Mouse (Mus musculus): ENCODE measurements at regions not wholly inside any gene's neighbourhood (a gene's known extent, or its start where the extent isn't known, plus 50 kb on each side); places are given as distances from the start of the nearest gene placed in this dataset.

- Histone ChIP-seq H3K9ac (peak overlapping the region; percentile 42), H3K4me3 (ENCODE audit: low read depth, low read length) (peak overlapping the region; percentile 44), H3K27ac (ENCODE audit: low read depth) (no peak overlapping the region), H3K4me2 (peak overlapping the region; percentile 84), H3K27me3 (ENCODE audit: insufficient read depth, low read length) (peaks cover 7% of the 10 kb centered on the region; the same call in 1 of the 2 replicates), H3K9me3 (ENCODE audit: low read depth, low read length) (no peaks in the 10 kb centered on the region), H3K4me1 (ENCODE audit: insufficient read depth) (no peaks in the 10 kb centered on the region), H3K36me3 (ENCODE audit: insufficient read depth) (no peaks in the 10 kb centered on the region)
- peak; percentile 80 for ATAC-seq (ENCODE audit: insufficient read depth)
- TF ChIP-seq CTCF (IDR thresholded peaks at IDR 0.05; ENCODE audit: low read depth): peak; percentile 24
- WGBS: 5% methylated on average over 23 of the region's 23 CpGs
- peak; percentile 68 for DNase-seq
These were observed 419.7 kb downstream of the Nova1 start for GRCm38 (mm10) chr12:46398875-46399652.

DNA sequence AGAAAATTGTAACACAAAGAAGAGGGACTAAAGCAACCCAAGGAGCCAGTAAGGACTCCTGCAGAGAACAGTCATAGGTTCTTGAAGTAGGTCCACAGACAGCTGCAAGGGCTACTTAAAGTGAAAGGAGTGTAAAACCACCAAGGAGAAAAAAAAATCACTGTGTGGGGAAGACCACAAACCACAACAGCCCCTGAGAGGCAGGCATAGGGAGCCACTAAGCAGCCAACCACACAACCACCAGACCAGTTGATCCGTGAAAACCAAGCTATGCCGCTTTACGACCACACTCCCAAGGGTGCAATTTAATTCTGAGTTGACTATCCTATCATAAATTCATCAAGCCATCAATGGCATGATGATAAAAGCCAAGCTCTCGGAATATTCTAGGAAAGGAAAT is 423.5 kb downstream of the Nova1 start:
- Histone ChIP-seq H3K4me2 (no peak overlapping the region), H3K4me3 (ENCODE audit: low read depth, low read length) (no peak overlapping the region), H3K9me3 (ENCODE audit: low read depth, low read length) (no peaks in the 10 kb centered on the region), H3K9ac (no peak overlapping the region), H3K27ac (ENCODE audit: low read depth) (no peak overlapping the region), H3K4me1 (ENCODE audit: insufficient read depth) (no peaks in the 10 kb centered on the region), H3K36me3 (ENCODE audit: insufficient read depth) (no peaks in the 10 kb centered on the region), H3K27me3 (ENCODE audit: insufficient read depth, low read length) (peaks cover 7% of the 10 kb centered on the region; the same call in 1 of the 2 replicates)
- WGBS: 76% methylated on average over 4 of the region's 4 CpGs
- ATAC-seq (ENCODE audit: insufficient read depth) (no peak), DNase-seq (no peak)
- TF ChIP-seq CTCF (IDR thresholded peaks at IDR 0.05; ENCODE audit: low read depth): no peak

GRCm38 (mm10) chr12:46393769-46394168 is 425.0 kb downstream of the Nova1 start:
- DNase-seq (no peak), ATAC-seq (ENCODE audit: insufficient read depth) (no peak)
- Histone ChIP-seq H3K36me3 (ENCODE audit: insufficient read depth) (no peaks in the 10 kb centered on the region), H3K27me3 (ENCODE audit: insufficient read depth, low read length) (peaks cover 6% of the 10 kb centered on the region; the same call in 1 of the 2 replicates), H3K9me3 (ENCODE audit: low read depth, low read length) (no peaks in the 10 kb centered on the region), H3K4me1 (ENCODE audit: insufficient read depth) (no peaks in the 10 kb centered on the region), H3K9ac (no peak overlapping the region), H3K27ac (ENCODE audit: low read depth) (no peak overlapping the region), H3K4me2 (no peak overlapping the region), H3K4me3 (ENCODE audit: low read depth, low read length) (no peak overlapping the region)
- TF ChIP-seq CTCF (IDR thresholded peaks at IDR 0.05; ENCODE audit: low read depth): no peak

- ATAC-seq (ENCODE audit: insufficient read depth) (no peak), DNase-seq (no peak)
- TF ChIP-seq CTCF (IDR thresholded peaks at IDR 0.05; ENCODE audit: low read depth): no peak
- Histone ChIP-seq H3K27me3 (ENCODE audit: insufficient read depth, low read length) (no peaks in the 10 kb centered on the region), H3K36me3 (ENCODE audit: insufficient read depth) (no peaks in the 10 kb centered on the region), H3K4me1 (ENCODE audit: insufficient read depth) (no peaks in the 10 kb centered on the region), H3K9ac (no peak overlapping the region), H3K9me3 (ENCODE audit: low read depth, low read length) (no peaks in the 10 kb centered on the region), H3K27ac (ENCODE audit: low read depth) (no peak overlapping the region), H3K4me2 (no peak overlapping the region), H3K4me3 (ENCODE audit: low read depth, low read length) (no peak overlapping the region)
These were observed 439.8 kb downstream of the Nova1 start for GRCm38 (mm10) chr12:46378914-46379313.

GRCm38 (mm10) chr12:46371747-46372146 is 447.0 kb downstream of the Nova1 start:
- Histone ChIP-seq H3K4me1 (ENCODE audit: insufficient read depth) (no peaks in the 10 kb centered on the region), H3K27ac (ENCODE audit: low read depth) (no peak overlapping the region), H3K4me3 (ENCODE audit: low read depth, low read length) (no peak overlapping the region), H3K36me3 (ENCODE audit: insufficient read depth) (no peaks in the 10 kb centered on the region), H3K4me2 (no peak overlapping the region), H3K9me3 (ENCODE audit: low read depth, low read length) (no peaks in the 10 kb centered on the region), H3K27me3 (ENCODE audit: insufficient read depth, low read length) (no peaks in the 10 kb centered on the region), H3K9ac (no peak overlapping the region)
- DNase-seq (no peak), ATAC-seq (ENCODE audit: insufficient read depth) (no peak)
- WGBS: 49% methylated on average over 3 of the region's 3 CpGs
- no peak for TF ChIP-seq CTCF (IDR thresholded peaks at IDR 0.05; ENCODE audit: low read depth)

GRCm38 (mm10) chr12:46333376-46333775 is 485.4 kb downstream of the Nova1 start:
- ATAC-seq (ENCODE audit: insufficient read depth) (no peak), DNase-seq (no peak)
- no peak overlapping the region for H3K4me2 ChIP-seq
- H3K36me3 ChIP-seq (ENCODE audit: insufficient read depth): no peaks in the 10 kb centered on the region
- no peak overlapping the region for H3K27ac ChIP-seq (ENCODE audit: low read depth)
- 79% methylated on average over 1 of the region's 1 CpGs for WGBS
- no peak overlapping the region for H3K4me3 ChIP-seq (ENCODE audit: low read depth, low read length)
- TF ChIP-seq CTCF (IDR thresholded peaks at IDR 0.05; ENCODE audit: low read depth): no peak
- no peak overlapping the region for H3K9ac ChIP-seq
- no peaks in the 10 kb centered on the region for H3K9me3 ChIP-seq (ENCODE audit: low read depth, low read length)
- no peaks in the 10 kb centered on the region for H3K27me3 ChIP-seq (ENCODE audit: insufficient read depth, low read length)
- H3K4me1 ChIP-seq (ENCODE audit: insufficient read depth): no peaks in the 10 kb centered on the region

DNA sequence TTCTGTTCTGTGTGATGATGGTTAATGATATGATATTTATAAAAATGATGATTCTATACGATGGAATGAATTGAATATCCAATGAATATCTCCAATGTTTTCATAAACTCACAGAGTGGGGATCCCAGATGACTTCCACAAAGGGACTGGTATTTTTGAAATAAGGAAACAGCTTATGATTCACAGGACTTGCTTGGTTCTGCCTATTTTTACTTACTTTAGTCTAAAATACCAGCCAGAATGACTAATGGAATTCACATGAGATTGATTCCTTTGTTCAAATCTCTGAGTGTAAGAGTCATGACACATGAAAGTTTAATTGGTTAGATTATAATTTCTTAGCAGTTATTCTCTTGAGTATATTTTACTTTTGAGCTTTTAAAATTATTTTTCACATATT is 490.9 kb downstream of the Nova1 start:
- Histone ChIP-seq H3K4me2 (no peak overlapping the region), H3K9me3 (ENCODE audit: low read depth, low read length) (no peaks in the 10 kb centered on the region), H3K27ac (ENCODE audit: low read depth) (no peak overlapping the region), H3K27me3 (ENCODE audit: insufficient read depth, low read length) (no peaks in the 10 kb centered on the region), H3K36me3 (ENCODE audit: insufficient read depth) (no peaks in the 10 kb centered on the region), H3K9ac (no peak overlapping the region), H3K4me1 (ENCODE audit: insufficient read depth) (no peaks in the 10 kb centered on the region), H3K4me3 (ENCODE audit: low read depth, low read length) (no peak overlapping the region)
- ATAC-seq (ENCODE audit: insufficient read depth) (no peak), DNase-seq (no peak)
- 62% methylated on average over 1 of the region's 1 CpGs for WGBS
- no peak for TF ChIP-seq CTCF (IDR thresholded peaks at IDR 0.05; ENCODE audit: low read depth)

Data from lung, embryonic 14.5 days (tissue).